Comparison of ENCODE assay signal across 8 mouse cellular contexts in genomic region chr17:46782341-46783221, GRCm38 (mm10). TPM values are rescaled to one million over a fixed set of nuclear protein-coding genes. Genes with fewer than 3 reads are reported as not detected.
DNase-seq lines count a peak whose midpoint lies in the region; ATAC-seq and TF ChIP-seq lines count a peak whose summit lies in the region.

Gene Rpl7l1, minus strand, starts transcription at chr17:46782672.

- peaks cover 36% of the 10 kb centered on the region for H3K36me3 ChIP-seq in hindbrain, embryonic 10.5 days
- H3K36me3 ChIP-seq in lung, postnatal 0 days (ENCODE audit: insufficient read depth, low read length) = peaks cover 21% of the 10 kb centered on the region; the same call in 1 of the 2 replicates

- ATAC-seq in frontal cortex, adult (ENCODE audit: low TSS enrichment) = peak; percentile 97
- ATAC-seq in lung, postnatal 0 days = peak; percentile 97

- DNase-seq in MEL-GATA-1-ER (ENCODE audit: extremely low read depth, low read depth) = peak; percentile 92
- DNase-seq in cerebellum, adult 8-10 months = peak; percentile 90
- peak; percentile 93 for DNase-seq in hindbrain, embryonic 10.5 days (ENCODE audit: low spot score)
- peak; percentile 92 for DNase-seq in layer of hippocampus, adult 9-11 months
- DNase-seq in lung, postnatal 0 days (ENCODE audit: low spot score) = peak; percentile 97
- DNase-seq in ovary, postnatal 14 days (ENCODE audit: low spot score) = peak; percentile 89
- DNase-seq in thymus, postnatal 14 days = peak; percentile 93

- TF ChIP-seq CTCF in lung, postnatal 0 days (IDR thresholded peaks at IDR 0.05) = peak; percentile 71

- H3K4me3 ChIP-seq in hindbrain, embryonic 10.5 days = peak within 1 kb of the TSS; percentile 81
- peak within 1 kb of the TSS; percentile 72 for H3K4me3 ChIP-seq in lung, postnatal 0 days (ENCODE audit: low read depth, low read length)

- H3K4me1 ChIP-seq in hindbrain, embryonic 10.5 days (replicated peaks) = peaks cover 13% of the 10 kb centered on the region
- H3K4me1 ChIP-seq in lung, postnatal 0 days (ENCODE audit: insufficient read depth, low read depth, low read length) = no peaks in the 10 kb centered on the region

- WGBS in hindbrain, embryonic 10.5 days = 1% methylated on average over 44 of the region's 44 CpGs
- under 1% methylated on average over 44 of the region's 44 CpGs for WGBS in lung, postnatal 0 days

- H3K27ac ChIP-seq in hindbrain, embryonic 10.5 days = peak within 1 kb of the TSS; percentile 90
- H3K27ac ChIP-seq in lung, postnatal 0 days (ENCODE audit: low read length) = peak within 1 kb of the TSS; percentile 81

- no peaks in the 10 kb centered on the region for H3K27me3 ChIP-seq in hindbrain, embryonic 10.5 days (ENCODE audit: insufficient read depth, poor library complexity, severe bottlenecking)
- no peaks in the 10 kb centered on the region for H3K27me3 ChIP-seq in lung, postnatal 0 days (replicated peaks; ENCODE audit: insufficient read depth, low read length)

- peak within 1 kb of the TSS; percentile 70 for H3K9ac ChIP-seq in lung, postnatal 0 days (replicated peaks; ENCODE audit: low read depth)

- TF ChIP-seq EP300 in lung, postnatal 0 days (IDR thresholded peaks at IDR 0.05) = peak; percentile 61

- H3K4me2 ChIP-seq in lung, postnatal 0 days (replicated peaks; ENCODE audit: low read depth, low read length) = peak within 1 kb of the TSS; percentile 66

- H3K9me3 ChIP-seq in hindbrain, embryonic 10.5 days = no peaks in the 10 kb centered on the region
- H3K9me3 ChIP-seq in lung, postnatal 0 days (ENCODE audit: low read length) = no peaks in the 10 kb centered on the region

RNA-seq across cellular contexts. Expression of gene Rpl7l1, which starts in this region (rescaled TPM):
- 164 and 209 TPM in 2 replicates for polyA plus RNA-seq in hindbrain, embryonic 10.5 days (2016; fragmentation: Nextera tagmentation; extraction: Ambion mirVana)
- polyA plus RNA-seq in lung, postnatal 0 days (2015; fragmentation: Nextera tagmentation; extraction: Ambion mirVana) = 83.2 and 83.7 TPM in 2 replicates

Comparison
In these comparisons a context has a peak if more than half of its experiments do, and no peak if none do; other contexts are left out.
1. Peak in every context shown above with its lines: DNase-seq, ATAC-seq, H3K4me3 ChIP-seq and H3K27ac ChIP-seq.